ENCODE assay signal across 22 mouse cellular contexts in the genomic region with DNA sequence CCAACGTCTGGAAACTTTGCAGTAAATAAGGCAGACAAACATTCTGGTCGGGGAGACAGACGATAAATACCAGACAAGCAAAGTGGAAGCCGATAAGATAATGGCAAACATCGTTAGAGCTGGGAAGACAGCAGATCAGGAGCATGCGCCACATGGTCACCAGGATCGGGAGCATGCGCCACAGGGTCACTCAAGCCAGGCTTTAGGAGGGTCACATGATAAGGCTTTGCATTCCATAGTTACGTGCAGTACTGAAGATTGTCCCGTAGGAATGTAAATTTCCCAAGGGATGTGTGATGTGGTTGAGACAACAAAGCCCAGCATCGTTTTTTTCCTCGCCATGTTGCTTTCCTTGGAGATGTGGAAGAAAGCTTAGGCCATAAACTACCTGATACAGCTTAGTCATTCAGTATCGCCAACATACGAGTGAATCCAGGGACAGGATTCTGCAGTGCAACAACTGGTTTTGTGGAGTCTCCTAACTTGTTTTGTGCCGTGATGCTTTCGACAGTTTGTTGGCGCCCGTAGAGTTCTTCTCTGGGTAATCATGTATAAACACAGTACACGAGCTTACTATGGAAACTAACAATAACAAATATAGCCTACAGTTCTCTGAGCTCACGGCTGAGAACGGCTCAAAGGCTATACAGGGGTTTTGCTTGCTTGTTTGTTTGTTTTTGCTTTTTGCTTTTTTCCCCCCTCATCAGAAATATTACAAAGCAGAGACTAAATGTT.
DNase-seq lines count a peak whose midpoint lies in the region; ATAC-seq lines count a peak whose summit lies in the region.
"Had no signal": no experiment of that assay in that cellular context is flagged by ENCODE, and none has a peak within 500 bp of the region (broad histone marks: within the 10 kb centered on the region; RNA-seq: fewer than 3 reads in every experiment).

No protein-coding gene starts in this region.

- no peaks in the 10 kb centered on the region for H3K36me3 ChIP-seq in embryonic facial prominence, embryonic 14.5 days (ENCODE audit: control insufficient read depth, insufficient read depth, low read length)
- no peaks in the 10 kb centered on the region for H3K36me3 ChIP-seq in embryonic facial prominence, embryonic 10.5 days (replicated peaks)
- H3K36me3 ChIP-seq in heart, embryonic 14.5 days (ENCODE audit: control insufficient read depth, insufficient read depth, low read length), result no peaks in the 10 kb centered on the region
- H3K36me3 ChIP-seq in liver, embryonic 13.5 days, result no peaks in the 10 kb centered on the region
- H3K36me3 ChIP-seq: embryonic facial prominence, embryonic 13.5 days; hindbrain, embryonic 13.5 days; limb, embryonic 12.5 days; midbrain, embryonic 13.5 days had no signal

- DNase-seq in embryonic facial prominence, embryonic 14.5 days (ENCODE audit: low spot score), result peak; percentile 34
- no peak for DNase-seq in embryonic facial prominence, embryonic 10.5 days (ENCODE audit: low spot score)
- DNase-seq in heart, adult 9 months (ENCODE audit: low spot score in 2 of 2), result no peak
- no peak for DNase-seq in liver, embryonic 13.5 days
- DNase-seq in liver (no peak), 3T3-L1 (ENCODE audit: low read depth, low spot score) (peak; percentile 8)
- DNase-seq in retina, embryonic 14.5 days (ENCODE audit: low spot score), result no peak
- DNase-seq: adrenal gland, postnatal 14 days; cerebellum, adult 2 months; cerebellum, postnatal 25 days; kidney, adult 11 months; kidney, postnatal 4 days; right cerebral cortex, postnatal 14 days; thymus, adult 2 months had no signal

- WGBS in embryonic facial prominence, embryonic 14.5 days, result 79% methylated on average over 21 of the region's 21 CpGs
- WGBS in embryonic facial prominence, embryonic 10.5 days, result 88% methylated on average over 21 of the region's 21 CpGs
- 30% methylated on average over 21 of the region's 21 CpGs for WGBS in heart, embryonic 14.5 days
- 66% methylated on average over 21 of the region's 21 CpGs for WGBS in liver, embryonic 13.5 days (ENCODE audit: insufficient replicate concordance)

- H3K27me3 ChIP-seq in embryonic facial prominence, embryonic 14.5 days (replicated peaks; ENCODE audit: control insufficient read depth, insufficient read depth, low read length), result no peaks in the 10 kb centered on the region
- H3K27me3 ChIP-seq in embryonic facial prominence, embryonic 10.5 days (replicated peaks; ENCODE audit: low read depth, poor library complexity, severe bottlenecking), result peaks cover 8% of the 10 kb centered on the region; the same call in 1 of the 2 replicates
- H3K27me3 ChIP-seq in heart, embryonic 14.5 days (ENCODE audit: control insufficient read depth, insufficient read depth, low read length), result no peaks in the 10 kb centered on the region
- no peaks in the 10 kb centered on the region for H3K27me3 ChIP-seq in liver, embryonic 13.5 days
- H3K27me3 ChIP-seq: hindbrain, embryonic 13.5 days; limb, embryonic 12.5 days; megakaryocyte, embryonic 14.5 days; midbrain, embryonic 13.5 days had no signal

- no peak for ATAC-seq in embryonic facial prominence, embryonic 14.5 days (ENCODE audit: low read depth)
- 0 out of 2 replicates have a peak, but pooled peaks have one; percentile 50 for ATAC-seq in heart, embryonic 14.5 days (ENCODE audit: insufficient number of reproducible peaks, insufficient read depth, low FRiP score, low read depth)
- no peak for ATAC-seq in liver, embryonic 13.5 days (ENCODE audit: low read depth)
- ATAC-seq: forebrain, embryonic 14.5 days; midbrain, embryonic 13.5 days had no signal

- H3K4me3 ChIP-seq in embryonic facial prominence, embryonic 14.5 days (ENCODE audit: low read depth, low read length), result no peak overlapping the region
- H3K4me3 ChIP-seq in embryonic facial prominence, embryonic 10.5 days, result no peak overlapping the region
- H3K4me3 ChIP-seq in heart, embryonic 14.5 days (ENCODE audit: control insufficient read depth in 1 of 2, insufficient read depth in 1 of 2, low read depth in 1 of 2, low read length in 2 of 2), result no peak overlapping the region
- no peak overlapping the region for H3K4me3 ChIP-seq in liver, embryonic 13.5 days (replicated peaks)
- H3K4me3 ChIP-seq: embryonic facial prominence, embryonic 13.5 days; hindbrain, embryonic 13.5 days; limb, embryonic 12.5 days; megakaryocyte, embryonic 14.5 days; midbrain, embryonic 13.5 days had no signal

- H3K9me3 ChIP-seq in embryonic facial prominence, embryonic 14.5 days (ENCODE audit: control insufficient read depth, low read length), result no peaks in the 10 kb centered on the region
- H3K9me3 ChIP-seq in embryonic facial prominence, embryonic 10.5 days, result no peaks in the 10 kb centered on the region
- H3K9me3 ChIP-seq in heart, embryonic 14.5 days (ENCODE audit: control insufficient read depth, low read length), result no peaks in the 10 kb centered on the region
- no peaks in the 10 kb centered on the region for H3K9me3 ChIP-seq in liver, embryonic 13.5 days (replicated peaks)
- H3K9me3 ChIP-seq: embryonic facial prominence, embryonic 13.5 days; hindbrain, embryonic 13.5 days; limb, embryonic 12.5 days; midbrain, embryonic 13.5 days had no signal

- no peak overlapping the region for H3K4me2 ChIP-seq in embryonic facial prominence, embryonic 14.5 days (ENCODE audit: low read depth, low read length)
- peak overlapping the region; percentile 35 for H3K4me2 ChIP-seq in heart, embryonic 14.5 days (ENCODE audit: low read length)
- peak overlapping the region; percentile 5; the same call in 1 of the 2 replicates for H3K4me2 ChIP-seq in liver, embryonic 13.5 days
- H3K4me2 ChIP-seq: embryonic facial prominence, embryonic 13.5 days; hindbrain, embryonic 13.5 days; limb, embryonic 12.5 days; midbrain, embryonic 13.5 days had no signal

- no peak overlapping the region for H3K9ac ChIP-seq in embryonic facial prominence, embryonic 14.5 days (ENCODE audit: low read depth, low read length)
- H3K9ac ChIP-seq in heart, embryonic 14.5 days (ENCODE audit: low read length), result no peak overlapping the region
- H3K9ac ChIP-seq in liver, embryonic 13.5 days, result no peak overlapping the region
- H3K9ac ChIP-seq: embryonic facial prominence, embryonic 13.5 days; hindbrain, embryonic 13.5 days; limb, embryonic 12.5 days; midbrain, embryonic 13.5 days had no signal

- peaks cover 2% of the 10 kb centered on the region; the same call in 1 of the 2 replicates for H3K4me1 ChIP-seq in embryonic facial prominence, embryonic 14.5 days (ENCODE audit: control insufficient read depth, insufficient read depth, low read length)
- H3K4me1 ChIP-seq in embryonic facial prominence, embryonic 10.5 days, result peaks cover 23% of the 10 kb centered on the region
- H3K4me1 ChIP-seq in heart, embryonic 14.5 days (ENCODE audit: control insufficient read depth in 2 of 2, insufficient read depth in 2 of 2, low read length in 2 of 2), result peaks cover 20 to 29% of the 10 kb centered on the region in 2 experiments
- H3K4me1 ChIP-seq in liver, embryonic 13.5 days (replicated peaks), result no peaks in the 10 kb centered on the region
- H3K4me1 ChIP-seq: hindbrain, embryonic 13.5 days; megakaryocyte, embryonic 14.5 days; midbrain, embryonic 13.5 days had no signal

- H3K27ac ChIP-seq in embryonic facial prominence, embryonic 14.5 days (replicated peaks; ENCODE audit: low read depth, low read length), result no peak overlapping the region
- H3K27ac ChIP-seq in embryonic facial prominence, embryonic 10.5 days (replicated peaks), result no peak overlapping the region
- no peak overlapping the region for H3K27ac ChIP-seq in heart, embryonic 14.5 days (replicated peaks in 1 of 2; ENCODE audit: control insufficient read depth in 1 of 2, insufficient read depth in 1 of 2, low read depth in 2 of 2, low read length in 2 of 2)
- H3K27ac ChIP-seq in liver, embryonic 13.5 days, result no peak overlapping the region
- H3K27ac ChIP-seq: embryonic facial prominence, embryonic 13.5 days; hindbrain, embryonic 13.5 days; midbrain, embryonic 13.5 days; stomach, postnatal 0 days had no signal

Comparison
In these comparisons a context has a peak if more than half of its experiments do, and no peak if none do; other contexts are left out.
1. DNase-seq: peak in embryonic facial prominence, embryonic 14.5 days (single experiment) and 3T3-L1 (single experiment); none in embryonic facial prominence, embryonic 10.5 days (single experiment), heart, adult 9 months (0 of 2), liver, embryonic 13.5 days (single experiment), liver (single experiment) and retina, embryonic 14.5 days (single experiment).